Comparison of ENCODE assay signal across 7 mouse cellular contexts in genomic region chr3:89395419-89395805, GRCm38 (mm10). TPM values are rescaled to one million over a fixed set of nuclear protein-coding genes. Genes with fewer than 3 reads are reported as not detected.
DNase-seq lines count a peak whose midpoint lies in the region; ATAC-seq and TF ChIP-seq lines count a peak whose summit lies in the region.

No protein-coding gene starts in this region.

- WGBS in forebrain, embryonic 12.5 days, result 2% methylated on average over 10 of the region's 10 CpGs
- WGBS in limb, embryonic 10.5 days, result under 1% methylated on average over 10 of the region's 10 CpGs
- 9% methylated on average over 10 of the region's 10 CpGs for WGBS in olfactory bulb, adult 2 months

- no peak for TF ChIP-seq POLR2A in olfactory bulb, adult 2 months (IDR thresholded peaks at IDR 0.05; ENCODE audit: insufficient read depth, low read depth, low read length)

- no peak for TF ChIP-seq CTCF in olfactory bulb, adult 2 months (IDR thresholded peaks at IDR 0.05; ENCODE audit: insufficient read depth, low read depth, low read length)

- ATAC-seq in megakaryocyte, adult 5-6 weeks (ENCODE audit: poor library complexity, severe bottlenecking), result no peak
- no peak for ATAC-seq in forebrain, embryonic 12.5 days (ENCODE audit: low FRiP score)

- peaks cover 20% of the 10 kb centered on the region for H3K36me3 ChIP-seq in megakaryocyte, embryonic 14.5 days (replicated peaks; ENCODE audit: low read length)
- H3K36me3 ChIP-seq in forebrain, embryonic 12.5 days (replicated peaks), result 0 out of 2 replicates have a peak, but pooled peaks cover 4% of the 10 kb centered on the region
- H3K36me3 ChIP-seq in limb, embryonic 10.5 days, result no peaks in the 10 kb centered on the region

- peak overlapping the region; percentile 97 for H3K4me3 ChIP-seq in megakaryocyte, embryonic 14.5 days (replicated peaks)
- H3K4me3 ChIP-seq in forebrain, embryonic 12.5 days (replicated peaks), result peak overlapping the region; percentile 50
- H3K4me3 ChIP-seq in limb, embryonic 10.5 days, result peak overlapping the region; percentile 59
- H3K4me3 ChIP-seq in olfactory bulb, adult 2 months (ENCODE audit: insufficient read depth, low read depth, low read length), result peak overlapping the region; percentile 54; the same call in 1 of the 2 replicates

- H3K27me3 ChIP-seq in megakaryocyte, embryonic 14.5 days (replicated peaks), result no peaks in the 10 kb centered on the region
- H3K27me3 ChIP-seq in forebrain, embryonic 12.5 days, result peaks cover 39% of the 10 kb centered on the region
- H3K27me3 ChIP-seq in limb, embryonic 10.5 days (ENCODE audit: low read depth, poor library complexity, severe bottlenecking), result peaks cover 29% of the 10 kb centered on the region

- H3K27ac ChIP-seq in forebrain, embryonic 12.5 days, result no peak overlapping the region
- peak overlapping the region; percentile 88; the same call in 1 of the 2 replicates for H3K27ac ChIP-seq in limb, embryonic 10.5 days
- H3K27ac ChIP-seq in olfactory bulb, adult 2 months (ENCODE audit: insufficient read depth, low read depth, low read length), result no peak overlapping the region

- no peaks in the 10 kb centered on the region for H3K9me3 ChIP-seq in megakaryocyte, embryonic 14.5 days
- no peaks in the 10 kb centered on the region for H3K9me3 ChIP-seq in forebrain, embryonic 12.5 days
- no peaks in the 10 kb centered on the region for H3K9me3 ChIP-seq in limb, embryonic 10.5 days (replicated peaks)

- no peak for DNase-seq in limb, embryonic 10.5 days (ENCODE audit: low spot score)
- DNase-seq in urinary bladder, postnatal 36 days (ENCODE audit: low spot score in 2 of 2), result no peak
- no peak for DNase-seq in ovary, postnatal 14 days (ENCODE audit: low spot score)

- H3K4me2 ChIP-seq in forebrain, embryonic 12.5 days, result peak overlapping the region; percentile 97

- peak overlapping the region; percentile 61; the same call in 1 of the 2 replicates for H3K9ac ChIP-seq in forebrain, embryonic 12.5 days

- peaks cover 36% of the 10 kb centered on the region for H3K4me1 ChIP-seq in megakaryocyte, embryonic 14.5 days
- peaks cover 60% of the 10 kb centered on the region for H3K4me1 ChIP-seq in forebrain, embryonic 12.5 days
- peaks cover 66% of the 10 kb centered on the region for H3K4me1 ChIP-seq in limb, embryonic 10.5 days
- peaks cover 42% of the 10 kb centered on the region for H3K4me1 ChIP-seq in olfactory bulb, adult 2 months (ENCODE audit: control insufficient read depth, insufficient read depth, low read length)

RNA-seq across cellular contexts. Expression of gene Zbtb7b, which starts 0.8 kb away (rescaled TPM):
- 76.2 and 120 TPM in 2 replicates for polyA plus RNA-seq in megakaryocyte, embryonic 14.5 days (2012; ENCODE audit: insufficient read depth, low replicate concordance)
- total RNA-seq in megakaryocyte, adult 5-6 weeks (2015), result 38.9 and 41.1 TPM in 2 replicates
- total RNA-seq in megakaryocyte, adult 5-6 weeks (2017), result 63.8 and 71.3 TPM in 2 replicates
- polyA plus RNA-seq in forebrain, embryonic 12.5 days (2016; fragmentation: Nextera tagmentation; extraction: Ambion mirVana), result 0.45 and 0.62 TPM in 2 replicates
- 0.38 and 0.49 TPM in 2 replicates for polyA plus RNA-seq in limb, embryonic 10.5 days (2016; fragmentation: Nextera tagmentation; extraction: Ambion mirVana)
- polyA plus RNA-seq in olfactory bulb, adult 2 months (2012; ENCODE audit: insufficient read depth, insufficient read length, low replicate concordance, missing spikeins), result not detected in 2 replicates

RNA-seq across cellular contexts. Expression of gene Lenep, which starts 7.2 kb away (rescaled TPM):
- 0.31 and 0.95 TPM in 2 replicates for polyA plus RNA-seq in megakaryocyte, embryonic 14.5 days (2012; ENCODE audit: insufficient read depth, low replicate concordance)
- 1.6 and 2.3 TPM in 2 replicates for total RNA-seq in megakaryocyte, adult 5-6 weeks (2015)
- total RNA-seq in megakaryocyte, adult 5-6 weeks (2017), result 0.37 and 0.44 TPM in 2 replicates
- 0.24 and 2.0 TPM in 2 replicates for polyA plus RNA-seq in forebrain, embryonic 12.5 days (2016; fragmentation: Nextera tagmentation; extraction: Ambion mirVana)
- 0.26 TPM in 1 of 2 replicates, not detected in the other for polyA plus RNA-seq in limb, embryonic 10.5 days (2016; fragmentation: Nextera tagmentation; extraction: Ambion mirVana)
- not detected in 2 replicates for polyA plus RNA-seq in olfactory bulb, adult 2 months (2012; ENCODE audit: insufficient read depth, insufficient read length, low replicate concordance, missing spikeins)

RNA-seq across cellular contexts. Expression of gene Flad1, which starts 16.3 kb away (rescaled TPM):
- polyA plus RNA-seq in megakaryocyte, embryonic 14.5 days (2012; ENCODE audit: insufficient read depth, low replicate concordance), result 23.1 and 23.4 TPM in 2 replicates
- total RNA-seq in megakaryocyte, adult 5-6 weeks (2015), result 9.7 and 11.6 TPM in 2 replicates
- 10.8 and 11.8 TPM in 2 replicates for total RNA-seq in megakaryocyte, adult 5-6 weeks (2017)
- polyA plus RNA-seq in forebrain, embryonic 12.5 days (2016; fragmentation: Nextera tagmentation; extraction: Ambion mirVana), result 32.2 and 33.1 TPM in 2 replicates
- polyA plus RNA-seq in limb, embryonic 10.5 days (2016; fragmentation: Nextera tagmentation; extraction: Ambion mirVana), result 22.2 and 26.1 TPM in 2 replicates
- polyA plus RNA-seq in olfactory bulb, adult 2 months (2012; ENCODE audit: insufficient read depth, insufficient read length, low replicate concordance, missing spikeins), result not detected in 2 replicates

RNA-seq across cellular contexts. Expression of gene Cks1b, which starts 22.8 kb away (rescaled TPM):
- 16.4 and 53.9 TPM in 2 replicates for polyA plus RNA-seq in megakaryocyte, embryonic 14.5 days (2012; ENCODE audit: insufficient read depth, low replicate concordance)
- total RNA-seq in megakaryocyte, adult 5-6 weeks (2015), result 157 and 174 TPM in 2 replicates
- total RNA-seq in megakaryocyte, adult 5-6 weeks (2017), result 126 and 134 TPM in 2 replicates
- 363 and 395 TPM in 2 replicates for polyA plus RNA-seq in forebrain, embryonic 12.5 days (2016; fragmentation: Nextera tagmentation; extraction: Ambion mirVana)
- polyA plus RNA-seq in limb, embryonic 10.5 days (2016; fragmentation: Nextera tagmentation; extraction: Ambion mirVana), result 898 and 922 TPM in 2 replicates
- polyA plus RNA-seq in olfactory bulb, adult 2 months (2012; ENCODE audit: insufficient read depth, insufficient read length, low replicate concordance, missing spikeins), result not detected in 2 replicates

RNA-seq across cellular contexts. Expression of gene Shc1, which starts 22.8 kb away (rescaled TPM):
- 22.7 and 67.6 TPM in 2 replicates for polyA plus RNA-seq in megakaryocyte, embryonic 14.5 days (2012; ENCODE audit: insufficient read depth, low replicate concordance)
- total RNA-seq in megakaryocyte, adult 5-6 weeks (2015), result 42.9 and 51.6 TPM in 2 replicates
- 52.4 and 55.1 TPM in 2 replicates for total RNA-seq in megakaryocyte, adult 5-6 weeks (2017)
- polyA plus RNA-seq in forebrain, embryonic 12.5 days (2016; fragmentation: Nextera tagmentation; extraction: Ambion mirVana), result 28.4 and 30.9 TPM in 2 replicates
- polyA plus RNA-seq in limb, embryonic 10.5 days (2016; fragmentation: Nextera tagmentation; extraction: Ambion mirVana), result 82.6 and 96.2 TPM in 2 replicates
- polyA plus RNA-seq in olfactory bulb, adult 2 months (2012; ENCODE audit: insufficient read depth, insufficient read length, low replicate concordance, missing spikeins), result not detected in 2 replicates

Comparison
In these comparisons a context has a peak if more than half of its experiments do, and no peak if none do; other contexts are left out.
1. RNA of gene Zbtb7b, which starts 0.8 kb away (polyA plus RNA-seq): 76.2 to 120 TPM in megakaryocyte, embryonic 14.5 days; 0.38 to 0.49 TPM in limb, embryonic 10.5 days, 0.45 to 0.62 TPM in forebrain, embryonic 12.5 days and not detected in olfactory bulb, adult 2 months; every median in the first group is over 10 times any median in the second.
2. RNA of gene Flad1, which starts 16.3 kb away (polyA plus RNA-seq): 32.2 to 33.1 TPM in forebrain, embryonic 12.5 days, 22.2 to 26.1 TPM in limb, embryonic 10.5 days and 23.1 to 23.4 TPM in megakaryocyte, embryonic 14.5 days; not detected in olfactory bulb, adult 2 months; every median in the first group is over 10 times any median in the second.
3. Peak in every context shown above with its lines, with median percentiles within 50 percentile points of each other: H3K4me3 ChIP-seq.